Mouse (Mus musculus): ENCODE data around the gene Pde2a. TPM values are rescaled to one million over a fixed set of nuclear protein-coding genes. Genes with fewer than 3 reads are reported as not detected.

Pde2a gene
- polyA plus RNA-seq, 1 experiment from 2014 or later: 8.9 TPM

GRCm38 (mm10) chr7:101490952-101491351 lies 69.5 kb downstream of the Pde2a start:
- Histone ChIP-seq H3K9me3 (no peaks in the 10 kb centered on the region), H3K36me3 (no peaks in the 10 kb centered on the region), H3K4me1 (replicated peaks) (no peaks in the 10 kb centered on the region), H3K9ac (replicated peaks) (no peak overlapping the region), H3K4me2 (no peak overlapping the region), H3K27ac (no peak overlapping the region), H3K4me3 (replicated peaks) (no peak overlapping the region), H3K27me3 (no peaks in the 10 kb centered on the region)
- WGBS: 64% methylated on average over 4 of the region's 4 CpGs
- no peak for ATAC-seq (ENCODE audit: insufficient number of reproducible peaks, insufficient read depth, low FRiP score, low TSS enrichment, low read depth)

- Histone ChIP-seq H3K4me1 (replicated peaks) (no peaks in the 10 kb centered on the region), H3K27ac (no peak overlapping the region), H3K27me3 (peaks cover 45% of the 10 kb centered on the region), H3K36me3 (no peaks in the 10 kb centered on the region), H3K4me2 (no peak overlapping the region), H3K4me3 (replicated peaks) (no peak overlapping the region), H3K9ac (replicated peaks) (no peak overlapping the region), H3K9me3 (no peaks in the 10 kb centered on the region)
- WGBS: 81% methylated on average over 3 of the region's 3 CpGs
- ATAC-seq (ENCODE audit: insufficient number of reproducible peaks, insufficient read depth, low FRiP score, low TSS enrichment, low read depth): no peak
Observed at GRCm38 (mm10) chr7:101498385-101498784, 76.9 kb downstream of the Pde2a start.

- 44% methylated on average over 10 of the region's 10 CpGs for WGBS
- no peak for ATAC-seq (ENCODE audit: insufficient number of reproducible peaks, insufficient read depth, low FRiP score, low TSS enrichment, low read depth)
- no peak overlapping the region for H3K27ac ChIP-seq
- no peaks in the 10 kb centered on the region for H3K9me3 ChIP-seq
- H3K4me3 ChIP-seq (replicated peaks): no peak overlapping the region
- no peak overlapping the region for H3K4me2 ChIP-seq
- peaks cover 2% of the 10 kb centered on the region; the same call in 1 of the 2 replicates for H3K4me1 ChIP-seq (replicated peaks)
- no peaks in the 10 kb centered on the region for H3K36me3 ChIP-seq
- peaks cover 54% of the 10 kb centered on the region for H3K27me3 ChIP-seq
- no peak overlapping the region for H3K9ac ChIP-seq (replicated peaks)
Observed at GRCm38 (mm10) chr7:101499251-101499650, 77.8 kb downstream of the Pde2a start.

- WGBS: 69% methylated on average over 9 of the region's 9 CpGs
- H3K27ac ChIP-seq: no peak overlapping the region
- H3K27me3 ChIP-seq: peaks cover 58% of the 10 kb centered on the region
- no peaks in the 10 kb centered on the region for H3K9me3 ChIP-seq
- no peaks in the 10 kb centered on the region for H3K36me3 ChIP-seq
- no peak overlapping the region for H3K4me2 ChIP-seq
- no peak overlapping the region for H3K9ac ChIP-seq (replicated peaks)
- peaks cover 6% of the 10 kb centered on the region; the same call in 1 of the 2 replicates for H3K4me1 ChIP-seq (replicated peaks)
- no peak overlapping the region for H3K4me3 ChIP-seq (replicated peaks)
- no peak for ATAC-seq (ENCODE audit: insufficient number of reproducible peaks, insufficient read depth, low FRiP score, low TSS enrichment, low read depth)
Observed at GRCm38 (mm10) chr7:101499701-101500100, 78.2 kb downstream of the Pde2a start.

- WGBS: 77% methylated on average over 5 of the region's 6 CpGs
- no peaks in the 10 kb centered on the region for H3K36me3 ChIP-seq
- no peak overlapping the region for H3K9ac ChIP-seq (replicated peaks)
- no peak overlapping the region for H3K4me3 ChIP-seq (replicated peaks)
- H3K27me3 ChIP-seq: peaks cover 69% of the 10 kb centered on the region
- H3K27ac ChIP-seq: no peak overlapping the region
- no peaks in the 10 kb centered on the region for H3K9me3 ChIP-seq
- no peak for ATAC-seq (ENCODE audit: insufficient number of reproducible peaks, insufficient read depth, low FRiP score, low TSS enrichment, low read depth)
- no peak overlapping the region for H3K4me2 ChIP-seq
- peaks cover 6% of the 10 kb centered on the region; the same call in 1 of the 2 replicates for H3K4me1 ChIP-seq (replicated peaks)
Observed at GRCm38 (mm10) chr7:101501236-101501635, 79.7 kb downstream of the Pde2a start.

- no peak overlapping the region for H3K4me3 ChIP-seq (replicated peaks)
- WGBS: 64% methylated on average over 6 of the region's 6 CpGs
- H3K4me1 ChIP-seq (replicated peaks): peaks cover 6% of the 10 kb centered on the region; the same call in 1 of the 2 replicates
- H3K27ac ChIP-seq: no peak overlapping the region
- no peak for ATAC-seq (ENCODE audit: insufficient number of reproducible peaks, insufficient read depth, low FRiP score, low TSS enrichment, low read depth)
- no peaks in the 10 kb centered on the region for H3K9me3 ChIP-seq
- no peak overlapping the region for H3K4me2 ChIP-seq
- peaks cover 66% of the 10 kb centered on the region for H3K27me3 ChIP-seq
- H3K36me3 ChIP-seq: no peaks in the 10 kb centered on the region
- no peak overlapping the region for H3K9ac ChIP-seq (replicated peaks)
Observed at GRCm38 (mm10) chr7:101501675-101502074, 80.2 kb downstream of the Pde2a start.

- Histone ChIP-seq H3K4me1 (replicated peaks) (peaks cover 6% of the 10 kb centered on the region; the same call in 1 of the 2 replicates), H3K9me3 (no peaks in the 10 kb centered on the region), H3K4me3 (replicated peaks) (no peak overlapping the region), H3K27me3 (peaks cover 56% of the 10 kb centered on the region), H3K4me2 (no peak overlapping the region), H3K36me3 (no peaks in the 10 kb centered on the region), H3K9ac (replicated peaks) (no peak overlapping the region), H3K27ac (no peak overlapping the region)
- no peak for ATAC-seq (ENCODE audit: insufficient number of reproducible peaks, insufficient read depth, low FRiP score, low TSS enrichment, low read depth)
- 20% methylated on average over 8 of the region's 8 CpGs for WGBS
Observed at GRCm38 (mm10) chr7:101503351-101503750, 81.9 kb downstream of the Pde2a start.

GRCm38 (mm10) chr7:101503803-101504202 lies 82.3 kb downstream of the Pde2a start:
- ATAC-seq (ENCODE audit: insufficient number of reproducible peaks, insufficient read depth, low FRiP score, low TSS enrichment, low read depth): no peak
- WGBS: 39% methylated on average over 7 of the region's 7 CpGs
- Histone ChIP-seq H3K9ac (replicated peaks) (no peak overlapping the region), H3K4me3 (replicated peaks) (0 out of 2 replicates have a peak overlapping the region, but pooled peaks have one; percentile 11), H3K4me2 (no peak overlapping the region), H3K9me3 (no peaks in the 10 kb centered on the region), H3K36me3 (no peaks in the 10 kb centered on the region), H3K27ac (no peak overlapping the region), H3K4me1 (replicated peaks) (peaks cover 6% of the 10 kb centered on the region; the same call in 1 of the 2 replicates), H3K27me3 (peaks cover 51% of the 10 kb centered on the region)

- H3K36me3 ChIP-seq: no peaks in the 10 kb centered on the region
- no peak overlapping the region for H3K27ac ChIP-seq
- H3K4me1 ChIP-seq (replicated peaks): peaks cover 6% of the 10 kb centered on the region; the same call in 1 of the 2 replicates
- 5% methylated on average over 24 of the region's 24 CpGs for WGBS
- ATAC-seq (ENCODE audit: insufficient number of reproducible peaks, insufficient read depth, low FRiP score, low TSS enrichment, low read depth): no peak
- no peaks in the 10 kb centered on the region for H3K9me3 ChIP-seq
- H3K9ac ChIP-seq (replicated peaks): peak overlapping the region; percentile 27; the same call in 1 of the 2 replicates
- H3K4me3 ChIP-seq (replicated peaks): peak overlapping the region; percentile 35
- peaks cover 44% of the 10 kb centered on the region for H3K27me3 ChIP-seq
- peak overlapping the region; percentile 60 for H3K4me2 ChIP-seq
Observed at GRCm38 (mm10) chr7:101504507-101504906, 83.0 kb downstream of the Pde2a start.

- H3K36me3 ChIP-seq: no peaks in the 10 kb centered on the region
- H3K9me3 ChIP-seq: no peaks in the 10 kb centered on the region
- peaks cover 5% of the 10 kb centered on the region; the same call in 1 of the 2 replicates for H3K4me1 ChIP-seq (replicated peaks)
- no peak for ATAC-seq (ENCODE audit: insufficient number of reproducible peaks, insufficient read depth, low FRiP score, low TSS enrichment, low read depth)
- no peak overlapping the region for H3K4me3 ChIP-seq (replicated peaks)
- WGBS: 52% methylated on average over 2 of the region's 2 CpGs
- H3K4me2 ChIP-seq: no peak overlapping the region
- peaks cover 22% of the 10 kb centered on the region for H3K27me3 ChIP-seq
- no peak overlapping the region for H3K27ac ChIP-seq
- H3K9ac ChIP-seq (replicated peaks): no peak overlapping the region
Observed at GRCm38 (mm10) chr7:101509212-101509611, 87.7 kb downstream of the Pde2a start.

GRCm38 (mm10) chr7:101513655-101514054 lies 92.2 kb downstream of the Pde2a start:
- Histone ChIP-seq H3K4me3 (replicated peaks) (no peak overlapping the region), H3K27ac (no peak overlapping the region), H3K4me1 (replicated peaks) (no peaks in the 10 kb centered on the region), H3K36me3 (no peaks in the 10 kb centered on the region), H3K27me3 (no peaks in the 10 kb centered on the region), H3K4me2 (no peak overlapping the region), H3K9me3 (no peaks in the 10 kb centered on the region), H3K9ac (replicated peaks) (no peak overlapping the region)
- WGBS: 78% methylated on average over 7 of the region's 7 CpGs
- ATAC-seq (ENCODE audit: insufficient number of reproducible peaks, insufficient read depth, low FRiP score, low TSS enrichment, low read depth): no peak

GRCm38 (mm10) chr7:101514768-101515167 lies 93.3 kb downstream of the Pde2a start:
- H3K4me3 ChIP-seq (replicated peaks): no peak overlapping the region
- H3K27ac ChIP-seq: no peak overlapping the region
- no peaks in the 10 kb centered on the region for H3K9me3 ChIP-seq
- no peaks in the 10 kb centered on the region for H3K36me3 ChIP-seq
- no peaks in the 10 kb centered on the region for H3K4me1 ChIP-seq (replicated peaks)
- WGBS: 82% methylated on average over 6 of the region's 6 CpGs
- H3K4me2 ChIP-seq: no peak overlapping the region
- H3K27me3 ChIP-seq: no peaks in the 10 kb centered on the region
- ATAC-seq (ENCODE audit: insufficient number of reproducible peaks, insufficient read depth, low FRiP score, low TSS enrichment, low read depth): no peak
- H3K9ac ChIP-seq (replicated peaks): no peak overlapping the region
